Mouse (Mus musculus): ENCODE data around the gene Hoxa3. TPM values are rescaled to one million over a fixed set of nuclear protein-coding genes. Genes with fewer than 3 reads are reported as not detected.

Gene Hoxa3
- polyA plus RNA-seq (2017; shearing (Covaris generic)): not detected

GRCm38 (mm10) chr6:52213119-52213986 lies at the start of gene Hoxa3, which contains the start of gene Gm28308:
Hoxa3 (minus strand) TSS chr6:52213336.
Gm28308 (minus strand) TSS chr6:52213339.

DNA sequence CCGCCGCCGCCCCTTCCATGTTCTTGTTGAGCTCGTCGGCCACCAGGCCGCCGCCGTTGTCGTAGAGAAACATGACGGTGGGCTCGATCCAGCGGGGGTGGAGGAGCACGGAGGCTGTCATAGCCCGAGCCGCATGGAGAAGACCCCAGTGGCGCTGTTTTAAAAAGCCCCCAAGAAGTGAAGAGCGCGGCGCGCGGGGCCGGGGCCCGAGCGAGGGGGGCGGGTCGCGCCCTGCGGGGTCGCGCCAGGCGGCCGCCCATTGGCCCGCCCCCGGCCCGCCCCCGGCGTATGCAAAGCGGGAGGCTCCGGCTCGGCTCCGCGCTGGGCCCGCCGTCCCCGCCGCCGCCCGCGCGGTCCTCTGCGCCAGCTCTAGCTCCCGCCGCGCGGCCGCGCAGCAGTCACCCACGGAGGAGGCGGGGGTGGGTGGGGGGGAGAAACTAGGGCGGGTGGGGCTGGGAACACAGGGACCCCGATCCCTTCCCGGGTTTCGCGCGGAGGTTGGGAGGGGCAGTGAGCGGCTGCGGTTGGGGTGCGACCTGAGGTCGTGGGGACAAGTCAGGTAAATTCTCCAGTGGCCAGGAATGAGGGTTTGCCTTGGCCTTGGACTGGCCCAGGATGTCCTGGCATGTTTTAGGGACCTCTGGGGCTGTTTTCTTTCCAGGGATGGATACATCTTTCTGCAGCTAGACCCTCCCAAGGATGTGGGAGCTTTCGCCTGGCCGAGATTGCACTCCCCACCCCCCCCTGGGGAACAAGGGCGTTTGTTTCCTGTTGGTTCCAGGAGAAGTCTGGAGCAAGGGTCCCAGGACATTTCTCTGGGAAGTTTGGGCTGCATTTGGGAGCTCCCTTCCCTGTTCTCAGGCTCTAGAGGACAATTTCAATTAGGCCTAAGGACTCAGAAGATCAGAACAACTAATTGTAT lies 47.8 kb upstream of the Hoxa3 start, which contains the start of gene Hoxa13:
Gene Hoxa13, minus strand, starts transcription at position 227 of the 922 bp plus-strand sequence.

GRCm38 (mm10) chr6:52245757-52246142 lies 32.6 kb upstream of the Hoxa3 start, which contains the start of gene Hoxa11:
Hoxa11 (minus strand) TSS chr6:52245810.

DNA sequence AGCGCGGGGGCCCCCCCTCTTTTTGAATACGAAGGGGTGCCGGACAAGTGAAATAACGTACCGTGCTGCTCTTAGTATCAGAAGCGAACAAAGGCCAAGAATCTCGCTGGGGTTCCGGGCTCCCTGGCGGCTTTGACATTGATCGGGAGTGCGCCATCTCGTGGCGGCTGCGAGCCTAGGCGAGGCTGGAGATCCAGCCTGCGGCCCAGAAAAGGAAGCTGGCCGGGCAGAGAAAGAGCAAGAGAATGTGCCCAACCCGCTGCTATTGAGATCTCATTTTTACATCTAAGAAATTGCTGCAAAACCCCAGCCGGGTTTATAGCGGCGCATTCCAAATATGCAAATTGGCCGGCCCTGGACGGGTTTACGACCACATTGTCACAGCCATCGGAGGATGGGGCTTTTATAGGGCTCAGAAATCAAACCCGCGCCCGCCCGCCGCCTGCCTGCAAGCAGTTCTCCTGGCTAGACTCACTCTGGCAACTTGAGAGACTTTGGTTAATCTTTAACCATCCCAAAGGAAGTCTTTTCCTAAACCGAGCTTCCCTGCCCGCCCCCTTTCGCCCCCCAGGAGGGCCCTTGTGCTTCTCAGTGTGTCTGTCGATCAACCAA lies 27.4 kb upstream of the Hoxa3 start, which contains the start of gene Hoxa10:
Gene Hoxa10, minus strand, starts transcription at position 466 of the 612 bp plus-strand sequence.

DNA sequence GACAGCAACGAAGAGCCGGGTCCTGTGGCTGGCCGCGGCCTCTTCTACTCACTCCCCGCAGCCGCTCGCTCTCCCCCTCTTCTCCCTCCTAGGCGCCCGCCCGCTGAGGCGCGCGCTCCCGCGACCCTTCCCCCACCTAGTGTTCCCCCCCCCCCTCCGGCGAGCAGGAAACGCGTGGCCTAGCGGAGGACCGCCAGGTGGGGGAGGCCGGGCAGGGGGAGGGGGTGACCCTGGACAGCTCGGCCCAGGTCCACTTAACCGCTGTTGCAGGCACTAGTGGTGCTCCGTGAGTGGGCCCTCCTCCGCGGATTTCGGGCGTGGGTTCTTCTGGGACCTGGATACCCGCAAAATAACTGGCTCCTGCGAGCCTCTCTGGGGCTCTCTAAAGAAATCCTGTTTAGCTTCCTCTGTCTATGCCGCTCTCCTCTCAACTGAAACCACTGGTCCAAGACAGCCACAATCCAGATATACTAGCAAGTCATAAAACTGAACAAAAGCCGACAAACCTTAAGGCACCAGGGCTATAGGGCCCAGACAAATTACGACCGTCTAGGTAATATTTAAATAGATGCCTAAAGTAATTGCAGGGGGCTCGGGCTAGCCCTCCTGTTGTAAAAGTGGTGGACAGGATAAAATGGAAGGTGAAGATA lies 17.5 kb upstream of the Hoxa3 start, which contains the start of gene Hoxa9:
Gene Hoxa9, minus strand, starts transcription at position 574 of the 650 bp plus-strand sequence.

DNA sequence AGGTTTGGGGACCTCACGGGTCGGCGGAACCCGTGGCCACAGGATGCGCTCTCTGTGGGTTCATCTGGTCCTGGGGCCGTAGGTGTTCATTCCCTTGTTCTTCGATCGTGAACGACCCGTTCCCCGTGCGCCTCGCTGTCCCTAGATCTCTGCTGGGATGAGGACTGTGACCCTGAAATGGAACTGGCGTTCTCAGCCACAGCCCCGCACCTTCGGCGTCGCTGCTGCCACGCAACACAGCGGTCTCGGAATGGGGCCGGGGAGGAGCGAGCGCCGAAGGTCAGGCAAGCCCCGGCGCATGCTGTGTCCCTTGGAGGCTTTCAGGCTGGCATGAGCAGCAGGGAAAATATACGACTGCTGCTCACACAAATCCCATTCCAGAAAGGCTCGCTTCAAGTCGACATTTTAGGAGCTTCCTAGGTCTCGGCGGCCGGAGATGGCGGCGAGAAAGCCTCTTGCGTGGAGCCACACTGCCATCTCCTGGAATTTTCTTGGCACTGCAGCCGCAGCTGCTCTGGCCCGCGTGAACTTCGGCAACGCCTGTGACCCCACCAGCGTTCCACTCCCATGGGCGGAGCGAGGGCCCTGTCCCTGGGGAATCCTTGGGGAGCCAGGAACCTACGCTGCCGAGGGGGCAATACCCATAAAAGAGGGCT lies 8.3 kb upstream of the Hoxa3 start, which contains the start of gene Hoxa7:
Gene Hoxa7, minus strand, starts transcription at position 518 of the 656 bp plus-strand sequence.

GRCm38 (mm10) chr6:52208072-52208867 lies 4.9 kb downstream of the Hoxa3 start, which contains the start of gene Hoxa6:
Hoxa6 (minus strand) TSS chr6:52208722.

GRCm38 (mm10) chr6:52204050-52204752 lies 8.9 kb downstream of the Hoxa3 start, which contains the start of gene Hoxa5:
Hoxa5 (minus strand) TSS chr6:52204587.

DNA sequence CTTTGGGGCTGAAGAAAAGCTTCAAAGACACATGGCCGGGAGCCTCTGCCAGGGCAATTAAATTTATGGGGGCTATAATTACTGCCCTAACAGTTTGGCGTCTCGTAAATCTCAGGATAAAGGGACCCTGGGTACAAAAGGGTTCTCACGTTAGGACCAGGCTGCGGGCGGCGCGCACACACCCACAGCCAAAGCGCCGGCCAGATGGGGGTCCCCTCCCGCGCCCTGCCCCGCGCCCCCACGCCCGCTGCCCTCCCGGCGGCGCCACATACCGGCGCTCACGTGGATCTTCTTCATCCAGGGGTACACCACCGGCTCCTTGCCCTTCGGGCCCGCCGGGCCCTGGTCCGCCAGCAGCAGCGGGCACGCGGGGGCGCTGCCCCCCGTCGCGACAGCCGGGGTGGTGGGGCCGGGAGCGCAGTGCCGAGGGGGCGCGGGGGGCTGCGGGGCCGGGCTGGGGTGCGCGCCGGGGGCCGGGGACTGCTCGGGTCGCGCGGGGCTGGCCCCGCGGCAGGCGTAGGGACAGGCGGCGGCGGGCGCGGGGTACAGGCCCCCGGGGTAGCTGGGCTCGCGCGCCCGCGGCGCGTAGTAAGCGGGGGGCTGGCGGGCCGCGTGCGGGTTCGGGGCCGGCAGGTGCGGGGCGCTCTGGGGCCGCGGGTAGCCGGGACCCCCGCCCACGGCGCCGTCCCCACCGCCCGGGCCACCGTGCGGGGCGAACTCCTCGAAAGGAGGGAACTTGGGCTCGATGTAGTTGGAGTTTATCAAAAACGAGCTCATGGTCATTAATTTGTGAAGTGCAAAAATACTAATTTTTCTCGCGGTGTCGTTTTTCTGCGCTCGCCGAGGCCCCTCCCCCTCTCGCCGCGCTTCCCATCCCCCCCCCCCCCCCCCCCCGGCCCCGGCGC lies 22.0 kb downstream of the Hoxa3 start, which contains the start of gene Hoxa4:
Gene Hoxa4, minus strand, starts transcription at position 848 of the 905 bp plus-strand sequence.

DNA sequence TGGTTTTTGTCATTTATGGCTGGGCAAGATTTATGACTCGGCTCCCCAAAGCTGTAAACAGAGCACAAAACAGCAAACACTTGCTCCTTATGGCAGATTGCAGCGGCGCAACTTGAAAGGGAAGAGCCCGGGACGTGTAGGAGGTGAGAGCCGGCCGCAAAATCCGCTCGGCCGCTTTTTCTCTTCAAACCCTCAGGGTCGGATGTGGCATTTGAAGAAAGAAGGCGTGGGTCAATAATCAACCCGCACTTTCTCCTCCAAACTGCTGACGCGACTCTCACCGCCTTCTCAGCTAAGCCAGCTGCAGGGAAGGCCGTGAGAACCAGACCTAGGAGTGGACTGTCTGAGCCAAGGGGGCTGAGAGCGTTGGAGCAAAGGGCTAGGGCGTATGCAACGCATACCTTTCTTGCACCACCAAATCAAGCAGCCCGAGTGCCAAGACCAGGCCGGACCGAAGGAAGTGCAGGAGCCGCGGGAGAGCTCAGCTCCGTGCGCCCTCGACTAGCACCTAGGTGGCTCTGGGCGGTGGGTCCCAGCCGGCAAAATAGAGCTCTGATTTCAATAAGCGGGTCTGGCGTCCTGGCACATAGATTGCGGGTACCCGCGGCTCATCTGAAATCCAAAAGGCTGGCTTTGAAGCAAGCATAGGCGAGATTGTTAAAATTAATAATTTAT lies 35.9 kb downstream of the Hoxa3 start, which contains the start of gene 5730596B20Rik:
Gene 5730596B20Rik, plus strand, starts transcription at position 438 of the 675 bp plus-strand sequence.

GRCm38 (mm10) chr6:52164626-52165440 lies 48.3 kb downstream of the Hoxa3 start, which contains the start of gene Hoxa2:
Hoxa2 (minus strand) TSS chr6:52164831.

GRCm38 (mm10) chr6:52158276-52159051 lies 54.7 kb downstream of the Hoxa3 start, which contains the start of gene Hoxa1:
Hoxa1 (minus strand) TSS chr6:52158317.

